In genomic region chr7:12940599-12940998, GRCm38 (mm10) we compare ENCODE assay signal across 31 mouse cellular contexts. TPM values are rescaled to one million over a fixed set of nuclear protein-coding genes. Genes with fewer than 3 reads are reported as not detected.
"Had no signal": no experiment of that assay in that cellular context is flagged by ENCODE, and none has a peak within 500 bp of the region (broad histone marks: within the 10 kb centered on the region; RNA-seq: fewer than 3 reads in every experiment).

No protein-coding gene starts in this region.

- H3K4me2 ChIP-seq: limb, embryonic 12.5 days; limb, embryonic 13.5 days; limb, embryonic 15.5 days; liver, embryonic 11.5 days; liver, embryonic 12.5 days; liver, embryonic 13.5 days; liver, embryonic 15.5 days; lung, embryonic 14.5 days; lung, embryonic 15.5 days; midbrain, embryonic 11.5 days; midbrain, embryonic 12.5 days; midbrain, embryonic 13.5 days; midbrain, embryonic 15.5 days; neural tube, embryonic 12.5 days had no signal

- H3K9ac ChIP-seq: limb, embryonic 12.5 days; limb, embryonic 13.5 days; limb, embryonic 15.5 days; liver, embryonic 12.5 days; liver, embryonic 13.5 days; liver, embryonic 14.5 days; liver, embryonic 15.5 days; liver, postnatal 0 days; lung, embryonic 14.5 days; lung, embryonic 15.5 days; midbrain, embryonic 12.5 days; midbrain, embryonic 13.5 days; midbrain, embryonic 15.5 days; neural tube, embryonic 12.5 days had no signal

- H3K27me3 ChIP-seq: limb, embryonic 12.5 days; limb, embryonic 13.5 days; limb, embryonic 15.5 days; liver, embryonic 12.5 days; liver, embryonic 13.5 days; liver, embryonic 15.5 days; lung, embryonic 15.5 days; midbrain, embryonic 12.5 days; midbrain, embryonic 13.5 days; midbrain, embryonic 15.5 days; neural tube, embryonic 12.5 days had no signal

- H3K9me3 ChIP-seq: limb, embryonic 10.5 days; limb, embryonic 13.5 days; limb, embryonic 15.5 days; liver, embryonic 13.5 days; liver, embryonic 15.5 days; lung, embryonic 15.5 days; megakaryocyte, embryonic 14.5 days; midbrain, embryonic 10.5 days; midbrain, embryonic 12.5 days; midbrain, embryonic 13.5 days; midbrain, embryonic 15.5 days; neural tube, embryonic 12.5 days had no signal

- DNase-seq: left cerebral cortex, postnatal 4 days; liver; liver, embryonic 13.5 days; liver, postnatal 0 days; lung, adult 18-20 months; lung, adult 2 months; lung, embryonic 14.5 days; lung, postnatal 10 days; lung, postnatal 14 days; lung, postnatal 36 days; lung, postnatal 4 days; midbrain, embryonic 14.5 days had no signal

- H3K27ac ChIP-seq: limb, embryonic 10.5 days; limb, embryonic 12.5 days; limb, embryonic 13.5 days; limb, embryonic 15.5 days; liver, embryonic 12.5 days; liver, embryonic 13.5 days; liver, embryonic 14.5 days; liver, embryonic 15.5 days; lung, embryonic 15.5 days; macrophage; midbrain, embryonic 10.5 days; midbrain, embryonic 12.5 days; midbrain, embryonic 13.5 days; midbrain, embryonic 15.5 days; neural tube, embryonic 12.5 days had no signal

- H3K36me3 ChIP-seq: limb, embryonic 10.5 days; limb, embryonic 12.5 days; limb, embryonic 13.5 days; limb, embryonic 15.5 days; liver, embryonic 12.5 days; liver, embryonic 13.5 days; liver, embryonic 15.5 days; lung, embryonic 15.5 days; midbrain, embryonic 10.5 days; midbrain, embryonic 12.5 days; midbrain, embryonic 13.5 days; midbrain, embryonic 15.5 days; neural tube, embryonic 12.5 days had no signal

- H3K4me3 ChIP-seq: limb, embryonic 10.5 days; limb, embryonic 12.5 days; limb, embryonic 13.5 days; limb, embryonic 15.5 days; liver, embryonic 12.5 days; liver, embryonic 13.5 days; liver, embryonic 15.5 days; lung, embryonic 15.5 days; megakaryocyte, embryonic 14.5 days; midbrain, embryonic 10.5 days; midbrain, embryonic 12.5 days; midbrain, embryonic 13.5 days; midbrain, embryonic 15.5 days; myocyte; neural tube, embryonic 12.5 days had no signal

- H3K4me1 ChIP-seq: limb, embryonic 10.5 days; limb, embryonic 12.5 days; limb, embryonic 13.5 days; limb, embryonic 15.5 days; liver, embryonic 12.5 days; liver, embryonic 13.5 days; liver, embryonic 15.5 days; lung, embryonic 15.5 days; midbrain, embryonic 10.5 days; midbrain, embryonic 12.5 days; midbrain, embryonic 13.5 days; midbrain, embryonic 15.5 days; neural tube, embryonic 12.5 days had no signal

RNA-seq across cellular contexts. Expression of gene Rnf225, which starts 13.4 kb away (rescaled TPM):
- total RNA-seq: monocyte, adult 5-6 weeks had no signal
- polyA plus RNA-seq: macrophage had no signal

RNA-seq across cellular contexts. Expression of gene Zscan22, which starts 43.0 kb away (rescaled TPM):
- total RNA-seq: monocyte, adult 5-6 weeks had no signal
